Mouse (Mus musculus): ENCODE data around the gene Gli3.

The Gli3 gene

DNA sequence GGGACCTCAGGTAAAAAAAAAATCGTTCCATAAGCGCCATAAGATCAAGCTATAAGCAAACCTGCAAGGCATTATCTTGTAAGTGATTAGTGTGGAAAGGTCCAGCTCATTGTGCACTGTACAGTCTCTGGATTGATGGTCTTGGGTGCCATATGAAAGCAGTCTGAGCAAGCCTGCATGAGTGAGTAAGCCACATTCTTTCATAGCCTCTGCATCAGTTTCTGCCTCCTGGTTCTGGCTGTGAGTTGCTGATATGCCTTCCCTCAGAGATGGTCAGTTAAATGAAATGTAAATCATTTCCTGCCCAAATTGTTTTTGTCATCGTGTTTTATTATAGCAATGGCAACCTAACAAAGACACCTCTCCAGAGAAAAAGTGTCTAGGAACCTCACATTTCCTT is 98.4 kb downstream of the Gli3 start:
- DNase-seq, result no peak

DNA sequence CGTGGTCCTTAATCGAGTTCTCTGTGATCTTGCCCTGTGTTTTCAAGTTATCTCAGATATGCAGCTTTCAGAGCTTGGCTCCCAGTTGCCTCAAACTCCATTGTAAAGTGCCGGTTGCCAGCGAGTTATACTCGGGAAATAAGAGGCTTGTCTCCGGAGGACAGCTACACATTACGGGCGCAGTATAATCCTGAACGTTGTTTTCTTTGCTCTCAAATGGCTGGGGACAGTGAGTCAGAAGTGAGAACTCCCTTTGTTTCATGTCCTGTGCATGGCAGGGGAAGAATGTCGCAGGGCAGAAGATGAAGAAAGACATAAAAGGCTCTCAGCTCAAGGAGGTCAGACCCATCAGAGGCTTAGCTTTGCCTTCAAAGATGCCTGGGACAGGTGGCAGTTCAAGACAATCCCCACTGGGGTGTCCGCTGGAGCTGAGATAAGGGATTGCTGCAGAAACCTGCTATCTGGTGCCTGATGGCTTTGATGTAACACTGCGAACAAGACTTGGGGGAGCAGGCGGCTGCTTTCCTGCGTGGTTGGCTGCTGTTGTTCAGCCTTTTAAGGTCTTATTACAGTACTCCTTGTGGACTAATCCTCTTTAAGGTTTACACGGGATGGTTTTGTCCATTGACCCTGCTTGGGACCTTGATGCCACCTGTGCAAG is 108.0 kb downstream of the Gli3 start:
- no peak for DNase-seq

GRCm38 (mm10) chr13:15577133-15577917 is 114.3 kb downstream of the Gli3 start:
- no peak for DNase-seq

- DNase-seq, result no peak
Measured at GRCm38 (mm10) chr13:15580458-15580857, 117.4 kb downstream of the Gli3 start.

DNA sequence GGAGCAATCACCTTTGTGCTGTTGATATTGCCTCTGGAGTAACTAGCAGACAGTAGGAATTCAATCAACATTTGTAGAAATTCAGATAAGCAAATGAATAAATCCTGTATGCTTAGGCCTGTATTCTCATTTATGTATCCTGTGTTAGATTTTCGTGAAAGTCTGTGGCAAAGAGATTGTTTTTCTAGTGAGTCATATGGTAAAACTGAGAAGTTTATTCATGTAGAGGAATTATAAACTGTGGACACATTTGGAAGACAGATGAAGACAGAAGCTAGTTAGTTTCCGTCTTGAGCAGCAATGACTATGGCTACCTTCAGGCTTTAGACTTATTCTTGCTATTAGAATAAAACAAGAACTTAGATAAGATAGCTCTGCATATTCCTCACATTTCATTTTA is 122.9 kb downstream of the Gli3 start:
- no peak for DNase-seq

- DNase-seq, result peak; percentile 24
Measured at GRCm38 (mm10) chr13:15588278-15589272, 125.5 kb downstream of the Gli3 start.

GRCm38 (mm10) chr13:15590326-15590933 is 127.4 kb downstream of the Gli3 start:
- DNase-seq, result no peak

DNA sequence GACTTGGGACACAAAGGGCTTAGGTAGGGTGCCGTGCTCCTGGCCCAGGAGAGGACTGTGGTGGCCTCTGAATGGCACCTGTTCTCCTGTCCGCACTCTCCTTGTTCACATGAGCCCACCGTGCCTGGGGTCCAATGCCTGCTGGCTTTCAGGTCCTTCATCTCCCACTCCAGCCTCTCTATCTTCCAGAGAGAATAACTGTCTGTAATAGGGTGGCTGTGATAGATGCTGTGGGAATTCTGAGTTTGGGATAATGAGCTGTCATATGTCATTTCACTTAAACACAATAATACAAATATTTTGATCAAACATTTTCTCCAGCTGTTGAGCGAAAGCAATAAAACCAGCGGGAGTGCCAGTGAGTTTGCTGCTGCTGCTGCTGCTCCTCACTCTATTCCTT is 133.6 kb downstream of the Gli3 start:
- DNase-seq, result no peak

GRCm38 (mm10) chr13:15599741-15600140 is 136.7 kb downstream of the Gli3 start:
- DNase-seq, result no peak

DNA sequence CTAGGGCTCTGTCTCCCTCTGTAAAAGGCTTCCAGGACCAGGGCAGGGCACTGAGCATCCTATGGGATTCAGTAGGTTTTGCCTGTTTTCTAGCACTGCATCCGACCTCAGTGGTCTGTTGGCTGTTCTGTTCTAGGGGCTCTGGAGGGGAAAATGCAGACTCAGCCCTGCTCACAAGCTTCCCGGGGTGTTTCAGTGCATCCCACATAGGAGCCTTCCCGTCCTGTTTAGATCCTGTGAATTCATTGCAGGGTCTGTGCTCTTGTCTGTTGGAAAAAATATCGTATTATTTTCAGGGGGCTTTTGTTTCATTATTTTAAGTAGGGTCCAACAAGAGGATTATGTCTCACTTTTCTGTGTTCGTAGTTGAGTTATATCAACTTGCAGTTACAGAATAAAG is 139.1 kb downstream of the Gli3 start:
- DNase-seq, result no peak

- DNase-seq, result no peak
Measured at GRCm38 (mm10) chr13:15602677-15603221, 139.7 kb downstream of the Gli3 start.

GRCm38 (mm10) chr13:15604074-15604473 is 141.0 kb downstream of the Gli3 start:
- DNase-seq, result no peak

- DNase-seq, result no peak
Measured at GRCm38 (mm10) chr13:15617423-15617822, 154.4 kb downstream of the Gli3 start.

- no peak for DNase-seq
Measured at GRCm38 (mm10) chr13:15618051-15618692, 155.1 kb downstream of the Gli3 start.

DNA sequence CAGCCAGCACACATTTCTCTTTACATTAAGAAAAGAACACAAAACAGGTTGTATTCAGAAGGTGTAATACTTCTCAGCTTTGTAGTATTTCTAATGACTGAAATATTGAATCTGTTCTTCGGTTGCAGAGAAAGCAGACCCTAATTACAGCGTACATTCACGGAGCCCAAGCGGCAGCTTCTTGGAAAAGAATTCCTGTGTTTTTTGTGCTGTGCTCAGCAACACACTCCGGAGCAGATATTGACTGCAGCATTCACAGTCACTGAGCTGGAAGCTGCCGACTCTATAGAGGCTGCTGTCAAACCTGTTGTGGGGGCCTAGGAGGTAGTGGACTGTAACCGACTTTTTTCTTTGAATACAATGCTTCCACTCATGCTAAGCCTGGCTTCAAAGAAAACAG is 158.0 kb downstream of the Gli3 start:
- DNase-seq, result no peak

DNA sequence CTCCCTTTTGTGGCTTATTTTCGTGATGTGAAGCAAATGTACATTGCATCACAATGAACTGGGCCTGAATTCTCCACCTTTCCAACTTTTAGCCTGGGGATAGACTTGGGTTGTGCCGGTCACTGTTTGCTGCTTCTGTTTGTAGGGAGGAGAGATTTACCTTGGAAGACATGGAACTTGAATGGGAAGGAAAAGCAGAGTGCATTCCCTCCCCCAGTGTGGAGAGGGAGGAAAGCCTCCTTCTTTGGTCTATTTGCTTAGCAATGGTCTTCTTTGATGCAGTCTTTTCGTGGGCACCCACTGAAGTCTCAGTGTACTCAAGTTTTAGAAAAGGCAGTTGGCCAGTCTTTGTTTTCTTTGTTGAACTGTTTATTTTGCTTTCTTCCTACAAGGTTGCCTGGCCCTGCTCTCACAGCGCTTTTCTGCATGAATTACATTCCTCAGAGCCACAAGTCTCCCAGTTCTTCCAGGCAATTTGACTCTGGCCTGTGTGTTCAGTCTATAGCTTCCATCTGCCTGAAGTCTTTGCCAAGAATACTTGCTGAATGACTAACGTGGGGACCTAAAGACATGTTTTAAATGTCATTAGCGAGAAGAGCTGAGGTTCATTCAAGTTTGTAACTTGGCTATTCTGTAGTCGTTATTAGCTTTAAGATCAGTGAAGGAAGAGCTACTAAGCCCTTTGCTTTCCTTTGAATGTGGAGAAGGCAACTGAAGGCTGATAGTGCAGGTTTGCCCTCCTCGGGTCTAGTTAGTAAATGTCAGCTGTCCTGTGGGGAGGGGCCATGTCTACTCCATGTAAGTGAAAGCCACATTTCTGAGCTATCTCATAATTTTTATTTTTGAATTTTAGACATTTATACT is 161.7 kb downstream of the Gli3 start:
- no peak for DNase-seq

DNA sequence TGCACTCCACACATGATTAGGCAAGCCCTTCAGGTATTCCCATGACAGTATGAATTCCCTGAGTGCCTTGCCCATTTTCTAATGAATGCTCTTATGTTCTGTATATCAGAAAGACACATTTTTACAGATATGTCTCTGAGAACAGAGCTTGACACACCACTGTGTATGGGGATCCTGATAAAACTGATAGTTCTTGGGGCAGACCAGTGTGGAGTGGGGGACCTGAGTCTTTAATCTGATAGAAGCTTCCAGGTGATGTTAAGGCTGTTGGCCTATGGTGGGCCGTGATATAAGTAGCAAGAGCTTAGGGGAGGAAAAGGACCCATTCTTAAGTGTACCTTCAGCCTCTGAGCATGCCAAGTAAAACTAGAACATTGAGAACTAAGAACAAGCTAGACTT is 178.5 kb downstream of the Gli3 start:
- no peak for DNase-seq

DNA sequence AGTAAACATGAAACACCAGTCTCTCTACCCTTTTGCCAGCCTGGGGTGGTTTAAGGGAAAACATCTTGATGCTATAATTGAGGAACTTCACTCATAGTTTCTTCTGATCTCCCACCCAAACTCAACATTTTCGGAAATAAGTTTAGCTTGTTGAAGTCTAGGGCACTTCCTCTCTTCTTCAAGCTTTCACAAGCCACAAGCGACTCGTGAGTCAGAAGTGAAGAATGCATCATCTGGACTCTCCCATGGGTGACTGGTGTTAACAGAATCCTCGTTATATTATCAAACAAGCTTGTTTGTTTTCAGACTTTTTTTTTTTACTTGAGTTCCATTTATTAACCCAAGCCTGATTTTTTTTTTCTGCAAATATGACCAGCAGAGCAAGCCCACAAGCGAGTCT is 197.5 kb downstream of the Gli3 start:
- no peak for DNase-seq

DNA sequence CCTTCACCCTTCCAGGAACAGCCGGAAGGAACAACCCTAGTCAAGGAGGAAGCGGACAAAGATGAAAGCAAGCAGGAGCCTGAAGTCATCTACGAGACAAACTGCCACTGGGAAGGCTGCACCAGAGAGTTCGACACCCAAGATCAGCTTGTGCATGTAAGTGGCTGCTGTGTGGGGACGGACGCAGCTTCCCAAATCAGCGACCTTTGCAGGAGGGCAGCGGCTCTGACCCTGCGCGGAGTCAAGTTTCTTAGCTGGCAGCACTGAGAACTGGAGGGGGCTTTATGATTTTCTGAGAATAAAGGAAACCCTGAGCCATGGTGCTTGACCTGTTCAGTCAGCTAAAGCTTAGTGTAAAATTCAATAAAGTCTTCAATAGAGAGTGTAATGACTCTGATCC is 199.3 kb downstream of the Gli3 start:
- no peak for DNase-seq

GRCm38 (mm10) chr13:15664580-15665201 is 201.7 kb downstream of the Gli3 start:
- DNase-seq, result no peak

DNA sequence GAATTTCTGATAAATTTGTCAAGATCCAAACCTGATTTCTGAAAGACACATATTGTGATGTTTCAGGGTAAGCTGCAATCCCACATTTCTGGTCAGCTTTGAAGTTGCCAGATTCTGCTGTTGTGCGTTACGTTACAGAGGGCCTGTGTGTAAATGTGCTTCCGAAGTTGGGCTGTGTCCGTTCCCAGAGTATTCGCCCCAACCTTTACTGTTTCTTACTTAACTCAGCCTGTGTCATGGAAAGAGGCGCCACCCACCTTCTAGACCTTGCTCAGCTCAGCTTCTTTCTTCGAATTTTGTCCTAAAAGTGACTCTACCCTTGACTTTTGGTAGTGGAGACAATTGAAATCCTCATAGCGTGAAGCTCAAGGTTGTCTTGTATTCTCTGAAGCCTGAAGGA is 202.5 kb downstream of the Gli3 start:
- no peak for DNase-seq
